Mouse (Mus musculus) testis, adult 2 months (tissue): ENCODE measurements around the gene Adnp.

Experiments used
- CTCF ChIP-seq: fragments of 200-500 bp; IDR thresholded peaks from 2 replicates; pipeline ENCODE4 v1.5.1; 2012; ENCODE audit warnings: low read depth, mild to moderate bottlenecking, inconsistent platforms, low read length, moderate library complexity; ENCODE audit not compliant: control insufficient read depth, insufficient read depth, insufficient replicate concordance
- POLR2A ChIP-seq: fragments of 200-500 bp; IDR thresholded peaks from 2 replicates; pipeline ENCODE4 v1.6.1; 2012; ENCODE audit warnings: low read depth, mild to moderate bottlenecking, inconsistent platforms, low read length, moderate library complexity; ENCODE audit not compliant: control insufficient read depth

DNA sequence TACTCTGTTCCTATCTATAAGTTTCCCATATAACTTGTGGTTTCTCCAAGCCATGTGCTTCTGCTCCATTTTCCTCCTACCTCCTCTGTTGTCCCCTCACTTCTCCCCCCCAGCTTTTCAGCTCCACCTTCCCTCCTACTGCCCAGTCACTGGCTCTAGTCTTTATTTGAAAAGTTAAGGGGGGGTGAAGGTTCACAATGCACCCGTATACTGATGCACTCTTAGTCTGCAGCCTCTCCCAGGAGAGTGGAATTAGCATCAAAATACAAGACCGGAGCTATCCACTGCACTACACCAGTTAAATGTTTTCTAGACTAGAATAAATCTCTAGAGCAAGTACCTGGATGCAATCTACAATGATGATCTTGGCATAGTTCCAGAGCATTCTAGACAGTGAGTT lies 11.2 kb downstream of the Adnp start:
- TF ChIP-seq POLR2A (no peak), CTCF (no peak)
